Mouse (Mus musculus) neural tube, embryonic 13.5 days (tissue): ENCODE results near the gene Ston1. TPM values are rescaled to one million over a fixed set of nuclear protein-coding genes. Genes with fewer than 3 reads are reported as not detected.

ENCODE experiments used
- ATAC-seq: fragments of 200-750 bp; cut with Nextera tagmentation; 2 replicates; pipeline ENCODE4 v1.8.0; 2017; ENCODE audit warnings: low read depth, mild to moderate bottlenecking, moderate TSS enrichment, moderate library complexity
- H3K27ac ChIP-seq: fragments of 300-500 bp; sonication (generic); replicated peaks from 2 replicates; pipeline ENCODE4 v1.5.1; 2015; ENCODE audit warnings: moderate library complexity, mild to moderate bottlenecking, inconsistent platforms
- H3K27me3 ChIP-seq: fragments of 300-500 bp; sonication (generic); 2 replicates; pipeline ENCODE4 v1.6.1; 2015; ENCODE audit warnings: mild to moderate bottlenecking, inconsistent platforms
- H3K36me3 ChIP-seq: fragments of 300-500 bp; sonication (generic); 2 replicates; pipeline ENCODE4 v1.6.1; 2015; ENCODE audit warnings: mild to moderate bottlenecking, inconsistent platforms
- H3K4me1 ChIP-seq: fragments of 300-500 bp; sonication (generic); replicated peaks from 2 replicates; pipeline ENCODE4 v1.6.1; 2015; ENCODE audit warnings: inconsistent platforms
- H3K4me2 ChIP-seq: fragments of 300-500 bp; sonication (generic); 2 replicates; pipeline ENCODE4 v1.6.1; 2015; ENCODE audit warnings: inconsistent platforms, mild to moderate bottlenecking, moderate library complexity
- H3K4me3 ChIP-seq: fragments of 300-500 bp; sonication (generic); 2 replicates; pipeline ENCODE4 v1.5.1; 2015; ENCODE audit warnings: mild to moderate bottlenecking, inconsistent platforms
- H3K9ac ChIP-seq: fragments of 300-500 bp; sonication (generic); 2 replicates; pipeline ENCODE4 v1.6.1; 2015; ENCODE audit warnings: moderate library complexity, mild to moderate bottlenecking, inconsistent platforms
- H3K9me3 ChIP-seq: fragments of 300-500 bp; sonication (generic); 2 replicates; pipeline ENCODE4 v1.6.1; 2016; ENCODE audit warnings: inconsistent platforms
- WGBS: fragments of 180-500 bp; shearing (Covaris S2); methylation state at CpG from one replicate; pipeline ENCODE4 v1.1.7; 2015; 5-methylcytosine and 5-hydroxymethylcytosine counted together
- polyA plus RNA-seq: library from polyadenylated mRNA; unstranded; fragments of >200 nt; fragmentation: Nextera tagmentation; extraction: Ambion mirVana; gene quantifications from 2 replicates; pipeline ENCODE4 v1.2.1, GENCODE M21; 2015

Gene Ston1
- polyA plus RNA-seq, 1 experiment from 2014 or later: 2.7 TPM

DNA sequence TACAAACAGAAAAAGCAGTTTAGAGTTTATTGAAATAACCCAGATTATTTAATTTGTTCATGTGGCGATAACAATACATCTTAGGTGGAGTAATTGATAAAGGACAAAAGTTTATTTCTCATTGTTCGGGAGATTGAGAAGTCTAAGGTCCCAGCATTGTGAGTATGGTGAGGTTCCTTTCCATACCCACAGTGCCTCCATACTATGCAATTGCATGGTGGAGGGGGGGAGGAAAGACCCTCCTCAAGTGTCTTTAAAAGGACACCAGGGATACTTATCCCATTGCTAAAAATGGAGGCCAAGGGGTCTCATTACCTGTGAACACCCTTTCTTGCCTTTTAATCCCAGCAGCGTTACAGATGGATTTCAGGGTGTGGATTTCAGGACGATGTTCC, 55.9 kb downstream of the Ston1 start:
- H3K36me3 ChIP-seq: no peaks in the 10 kb centered on the region
- no peak overlapping the region for H3K27ac ChIP-seq
- 0 out of 2 replicates have a peak overlapping the region, but pooled peaks have one; percentile 39 for H3K4me2 ChIP-seq
- H3K9ac ChIP-seq: no peak overlapping the region
- no peak overlapping the region for H3K4me3 ChIP-seq
- peaks cover 9% of the 10 kb centered on the region for H3K4me1 ChIP-seq
- peaks cover 5% of the 10 kb centered on the region; the same call in 1 of the 2 replicates for H3K9me3 ChIP-seq
- WGBS: 85% methylated on average over 4 of the region's 4 CpGs
- no peaks in the 10 kb centered on the region for H3K27me3 ChIP-seq
- ATAC-seq: 0 out of 2 replicates have a peak, but pooled peaks have one; percentile 49

DNA sequence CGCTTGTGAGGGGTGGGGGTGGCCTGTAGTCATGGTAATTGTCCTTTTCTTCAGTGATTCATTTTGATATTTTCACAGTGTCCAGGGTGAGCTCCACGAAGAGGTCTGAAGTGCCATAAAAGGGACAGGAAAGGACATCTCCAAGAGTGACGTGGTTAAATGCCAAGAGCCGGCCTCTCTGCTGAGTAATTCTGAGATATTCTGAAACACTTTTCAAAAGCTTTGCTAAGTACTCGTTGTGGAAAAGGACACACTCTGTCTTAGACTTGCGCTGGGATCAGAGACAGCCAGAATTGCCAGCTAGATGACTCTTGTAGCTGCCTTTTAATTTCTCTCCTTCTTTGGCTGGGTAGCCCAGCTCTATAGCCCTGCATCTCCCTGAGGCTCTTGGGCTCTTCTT, 61.0 kb downstream of the Ston1 start:
- no peak for ATAC-seq
- no peak overlapping the region for H3K9ac ChIP-seq
- WGBS: 78% methylated on average over 6 of the region's 6 CpGs

DNA sequence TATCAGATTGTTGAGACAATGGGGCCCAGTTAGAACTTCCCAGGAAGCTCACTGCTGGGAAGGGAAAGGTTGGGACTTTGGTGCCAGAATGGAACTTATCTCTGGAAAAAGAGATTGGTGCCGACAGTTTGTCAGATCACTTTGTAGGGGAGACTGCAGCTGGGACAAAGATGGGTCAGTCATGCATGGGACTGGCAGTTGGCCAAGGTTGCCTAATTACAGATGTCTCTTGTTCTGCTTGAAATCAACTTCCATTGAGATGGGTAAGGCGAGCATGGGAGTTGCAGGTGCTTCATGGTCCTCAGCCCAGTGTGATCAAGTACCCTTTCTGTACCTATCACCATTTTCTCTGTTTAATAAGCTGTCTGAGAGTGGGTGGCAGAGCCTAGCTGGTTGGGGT, 68.6 kb downstream of the Ston1 start:
- no peak overlapping the region for H3K4me3 ChIP-seq
- WGBS: 62% methylated on average over 2 of the region's 2 CpGs
- H3K9me3 ChIP-seq: no peaks in the 10 kb centered on the region
- peaks cover 8% of the 10 kb centered on the region; the same call in 1 of the 2 replicates for H3K4me1 ChIP-seq
- no peaks in the 10 kb centered on the region for H3K36me3 ChIP-seq
- no peak overlapping the region for H3K4me2 ChIP-seq
- no peaks in the 10 kb centered on the region for H3K27me3 ChIP-seq
- no peak overlapping the region for H3K9ac ChIP-seq
- ATAC-seq: no peak
- H3K27ac ChIP-seq: no peak overlapping the region

More for the DNA sequence above, 61.0 kb downstream of the Ston1 start:
- Histone ChIP-seq H3K4me1 (no peaks in the 10 kb centered on the region), H3K36me3 (no peaks in the 10 kb centered on the region), H3K27me3 (no peaks in the 10 kb centered on the region), H3K4me3 (no peak overlapping the region), H3K4me2 (no peak overlapping the region), H3K9me3 (peaks cover 5% of the 10 kb centered on the region; the same call in 1 of the 2 replicates), H3K27ac (no peak overlapping the region)

DNA sequence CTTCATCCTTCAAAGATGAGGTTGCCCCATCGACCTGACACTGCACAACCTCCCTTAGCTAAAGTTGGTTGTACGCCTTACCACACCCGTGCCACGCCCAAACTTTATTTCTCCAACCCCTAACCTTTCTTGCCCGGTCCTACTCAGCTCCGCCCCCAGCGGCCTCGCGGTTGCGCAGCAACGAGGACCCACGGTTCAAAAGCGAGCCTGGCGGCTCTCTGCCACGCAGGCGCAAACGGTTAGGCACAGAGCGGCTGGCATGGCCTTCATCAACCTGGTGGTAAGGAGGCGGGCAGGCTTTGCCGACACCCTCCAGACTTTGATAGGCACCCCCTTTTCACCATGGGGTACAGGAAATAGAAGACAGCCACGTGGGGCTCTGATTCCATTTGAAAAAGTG, 71.0 kb downstream of the Ston1 start, which contains the start of gene Gtf2a1l:
Gene Gtf2a1l (plus strand): TSS at position 209 of the 400 bp plus-strand sequence.
- H3K27ac ChIP-seq: no peak within 1 kb of the TSS
- ATAC-seq: peak; percentile 59; the same call in 1 of the 2 replicates
- H3K27me3 ChIP-seq: no peaks in the 10 kb centered on the region
- no peaks in the 10 kb centered on the region for H3K36me3 ChIP-seq
- no peaks in the 10 kb centered on the region for H3K9me3 ChIP-seq
- WGBS: 31% methylated on average over 21 of the region's 21 CpGs
- H3K4me1 ChIP-seq: peaks cover 8% of the 10 kb centered on the region; the same call in 1 of the 2 replicates
- H3K4me2 ChIP-seq: peak within 1 kb of the TSS; percentile 40
- no peak within 1 kb of the TSS for H3K4me3 ChIP-seq
- no peak within 1 kb of the TSS for H3K9ac ChIP-seq

DNA sequence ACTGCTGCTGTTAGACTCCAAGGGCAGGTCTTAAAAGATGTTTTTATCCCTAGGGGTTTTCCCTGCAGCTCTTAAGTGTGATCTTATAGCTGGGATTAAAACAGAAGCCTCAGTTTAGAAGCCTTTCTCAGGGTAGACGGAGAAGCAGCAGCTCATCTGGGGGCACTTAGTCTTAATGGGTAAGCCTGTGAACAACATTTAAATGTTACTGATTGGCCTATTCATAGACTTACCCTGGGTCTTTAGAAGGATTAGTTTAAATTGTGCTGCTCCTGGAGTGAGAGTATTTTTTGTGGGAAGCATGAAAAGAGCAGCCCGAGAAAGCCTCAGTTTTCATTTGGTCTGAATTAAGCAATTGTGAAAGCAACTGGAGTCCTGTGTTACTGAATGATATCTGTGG, 72.4 kb downstream of the Ston1 start:
- WGBS: 32% methylated on average over 2 of the region's 2 CpGs
- Histone ChIP-seq H3K4me2 (no peak overlapping the region), H3K27me3 (no peaks in the 10 kb centered on the region), H3K4me3 (no peak overlapping the region), H3K4me1 (peaks cover 8% of the 10 kb centered on the region; the same call in 1 of the 2 replicates), H3K9ac (0 out of 2 replicates have a peak overlapping the region, but pooled peaks have one; percentile 17), H3K9me3 (no peaks in the 10 kb centered on the region), H3K36me3 (no peaks in the 10 kb centered on the region), H3K27ac (0 out of 2 replicates have a peak overlapping the region, but pooled peaks have one; percentile 1)
- no peak for ATAC-seq

DNA sequence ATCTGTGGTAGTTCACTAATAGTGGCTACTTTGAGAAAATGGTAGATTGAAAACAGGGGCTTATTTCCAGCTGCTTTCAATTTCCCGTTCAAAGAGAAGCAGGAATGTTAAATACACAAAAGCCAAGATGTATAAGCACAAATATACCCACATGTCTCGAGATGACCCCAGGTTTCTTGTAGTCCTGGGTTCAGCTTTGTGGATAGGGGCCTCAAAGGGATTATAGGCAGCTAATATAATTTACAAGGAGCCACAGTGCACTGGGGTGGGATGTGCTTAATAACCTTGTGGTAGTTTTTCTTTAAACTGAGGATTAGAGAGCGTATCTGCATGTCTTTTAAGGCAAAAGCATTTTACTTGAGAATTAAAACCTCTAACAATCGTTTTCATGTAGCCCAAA, 73.3 kb downstream of the Ston1 start:
- Histone ChIP-seq H3K4me1 (peaks cover 8% of the 10 kb centered on the region; the same call in 1 of the 2 replicates), H3K4me2 (no peak overlapping the region), H3K36me3 (no peaks in the 10 kb centered on the region), H3K27me3 (no peaks in the 10 kb centered on the region), H3K9me3 (no peaks in the 10 kb centered on the region), H3K4me3 (no peak overlapping the region), H3K27ac (no peak overlapping the region), H3K9ac (no peak overlapping the region)
- no peak for ATAC-seq
- WGBS: 71% methylated on average over 4 of the region's 4 CpGs

DNA sequence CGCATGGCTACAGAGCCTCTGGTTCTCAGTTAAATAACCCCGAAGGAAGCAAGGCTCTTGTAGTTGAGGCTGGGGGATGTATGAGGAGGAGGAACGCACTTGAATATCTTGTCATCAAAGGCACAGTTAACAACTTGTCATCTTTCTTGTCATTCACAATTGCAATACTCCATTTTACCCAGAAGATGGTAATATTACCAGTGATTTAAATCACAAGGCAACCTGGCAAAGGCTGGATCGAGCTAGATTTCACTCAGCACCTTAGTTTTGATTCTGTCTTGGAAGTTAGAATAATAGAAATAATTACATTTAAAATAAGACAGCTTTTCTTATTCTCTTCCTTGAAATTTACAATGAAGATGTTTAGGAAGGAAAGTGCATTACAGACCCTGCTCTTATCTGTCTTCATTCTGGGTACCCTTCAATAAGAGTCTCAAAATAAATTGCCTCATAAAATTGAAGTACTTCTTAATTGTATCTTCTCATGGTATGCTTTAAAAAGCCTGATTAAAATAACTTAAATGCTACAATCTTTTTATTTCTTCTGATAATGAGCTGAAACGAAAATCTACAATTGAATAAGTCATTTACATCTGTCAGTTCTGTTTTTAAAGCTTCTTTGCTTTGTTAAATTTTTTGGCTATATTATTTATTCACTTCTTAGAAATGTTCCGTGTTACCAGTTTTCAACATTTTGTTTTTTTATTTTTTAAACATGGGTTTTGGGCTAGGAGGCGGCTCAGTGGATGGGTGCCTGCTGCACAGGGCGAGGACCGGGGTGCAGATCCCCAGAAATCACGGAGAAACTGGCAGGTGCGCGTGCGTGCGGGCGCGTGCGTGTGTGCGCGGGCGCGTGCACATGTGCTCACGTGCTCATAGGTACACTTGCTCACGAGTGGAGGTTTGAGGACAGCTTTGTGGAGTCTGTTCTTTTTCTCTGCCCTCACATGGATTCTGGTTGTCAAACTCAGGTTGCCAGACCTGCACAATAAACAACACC, 78.1 kb downstream of the Ston1 start:
- H3K4me3 ChIP-seq: no peak overlapping the region
- no peak for ATAC-seq
- H3K4me2 ChIP-seq: no peak overlapping the region
- H3K27ac ChIP-seq: no peak overlapping the region
- no peak overlapping the region for H3K9ac ChIP-seq
- no peaks in the 10 kb centered on the region for H3K4me1 ChIP-seq
- 90% methylated on average over 23 of the region's 23 CpGs for WGBS
- H3K9me3 ChIP-seq: peaks cover 4% of the 10 kb centered on the region; the same call in 1 of the 2 replicates
- H3K27me3 ChIP-seq: no peaks in the 10 kb centered on the region
- no peaks in the 10 kb centered on the region for H3K36me3 ChIP-seq

DNA sequence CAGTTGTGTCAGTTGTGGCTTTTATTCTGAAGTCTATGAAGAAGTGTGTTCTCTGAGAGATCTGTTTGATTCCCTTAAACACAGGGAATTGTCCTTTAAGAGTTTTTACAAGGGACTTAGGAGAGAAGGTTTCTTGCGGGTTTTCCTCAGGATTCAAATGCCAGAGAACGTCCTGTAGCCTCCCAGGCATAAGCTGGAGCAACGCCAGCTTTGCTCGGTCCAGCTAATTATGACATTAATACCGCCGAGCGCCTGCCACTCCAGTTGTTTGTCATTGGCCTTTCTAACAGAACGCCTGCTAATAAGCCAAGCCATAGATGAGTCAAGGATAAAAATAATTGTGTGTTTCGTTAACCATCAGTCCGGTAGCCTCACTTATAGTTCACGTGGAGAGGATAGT, 90.7 kb downstream of the Ston1 start:
- H3K36me3 ChIP-seq: no peaks in the 10 kb centered on the region
- H3K27me3 ChIP-seq: no peaks in the 10 kb centered on the region
- H3K9me3 ChIP-seq: no peaks in the 10 kb centered on the region
- H3K4me1 ChIP-seq: no peaks in the 10 kb centered on the region
- no peak for ATAC-seq
- H3K4me2 ChIP-seq: no peak overlapping the region
- no peak overlapping the region for H3K27ac ChIP-seq
- 67% methylated on average over 11 of the region's 11 CpGs for WGBS
- H3K4me3 ChIP-seq: no peak overlapping the region
- H3K9ac ChIP-seq: no peak overlapping the region

DNA sequence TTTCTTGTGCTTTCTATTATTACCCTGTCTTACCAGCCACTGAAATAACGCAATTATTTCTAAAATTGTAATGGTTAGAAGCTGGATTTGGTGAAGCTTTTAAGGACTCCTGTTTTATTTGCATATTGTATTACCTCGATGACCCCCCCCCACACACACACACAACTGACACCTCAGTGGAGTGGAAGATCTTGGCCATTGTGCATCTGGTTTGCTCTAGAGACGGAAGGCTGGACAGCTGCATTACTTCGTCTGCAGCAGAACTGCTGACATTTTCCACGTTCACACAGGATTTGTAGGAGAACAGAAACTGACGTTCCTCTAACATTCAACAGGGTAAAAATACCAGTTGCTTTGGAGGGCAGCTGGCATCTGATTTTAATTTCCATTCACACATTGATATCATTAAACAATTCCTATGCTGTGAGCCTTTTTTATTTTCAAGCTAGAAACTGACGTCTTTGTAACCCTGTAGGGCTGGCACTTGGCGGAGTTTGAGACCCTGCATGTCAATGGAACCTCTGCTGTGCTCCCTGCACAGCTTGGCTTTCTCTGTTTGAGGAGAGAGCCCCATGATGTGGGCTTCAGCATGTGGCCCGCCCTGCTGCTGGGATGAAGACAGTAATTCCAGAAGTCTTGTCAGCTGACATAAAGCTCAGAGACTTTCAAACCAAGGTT, 99.3 kb downstream of the Ston1 start:
- no peak overlapping the region for H3K9ac ChIP-seq
- no peak overlapping the region for H3K4me3 ChIP-seq
- H3K4me2 ChIP-seq: no peak overlapping the region
- WGBS: 57% methylated on average over 9 of the region's 9 CpGs
- H3K9me3 ChIP-seq: peaks cover 3% of the 10 kb centered on the region; the same call in 1 of the 2 replicates
- H3K27me3 ChIP-seq: no peaks in the 10 kb centered on the region
- no peak for ATAC-seq
- no peak overlapping the region for H3K27ac ChIP-seq
- H3K36me3 ChIP-seq: no peaks in the 10 kb centered on the region
- 0 out of 2 replicates have a peak, but pooled peaks cover 6% of the 10 kb centered on the region for H3K4me1 ChIP-seq

DNA sequence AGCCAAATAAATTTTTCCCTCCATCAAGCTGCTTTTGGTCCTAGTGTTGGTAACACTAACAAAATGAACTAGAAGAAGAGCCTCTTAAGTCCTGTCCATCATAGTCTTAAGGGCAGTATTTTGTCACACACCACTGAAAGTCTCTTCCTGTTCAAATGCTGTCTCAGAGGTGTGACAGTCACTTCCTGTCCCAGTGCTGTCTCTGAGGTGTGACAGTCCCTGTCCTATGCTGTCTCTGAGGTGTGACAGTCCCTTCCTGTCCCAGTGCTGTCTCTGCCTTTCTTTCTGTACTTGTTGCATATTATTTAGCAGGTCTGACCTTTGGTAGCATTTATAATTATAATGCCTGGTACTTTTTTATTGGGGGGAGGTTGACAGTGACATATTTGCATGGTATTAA, 103.4 kb downstream of the Ston1 start:
- no peak overlapping the region for H3K4me3 ChIP-seq
- H3K9me3 ChIP-seq: peaks cover 3% of the 10 kb centered on the region; the same call in 1 of the 2 replicates
- no peaks in the 10 kb centered on the region for H3K36me3 ChIP-seq
- ATAC-seq: no peak
- H3K27me3 ChIP-seq: no peaks in the 10 kb centered on the region
- 0 out of 2 replicates have a peak, but pooled peaks cover 6% of the 10 kb centered on the region for H3K4me1 ChIP-seq
- no peak overlapping the region for H3K4me2 ChIP-seq
- no peak overlapping the region for H3K27ac ChIP-seq
- H3K9ac ChIP-seq: no peak overlapping the region

DNA sequence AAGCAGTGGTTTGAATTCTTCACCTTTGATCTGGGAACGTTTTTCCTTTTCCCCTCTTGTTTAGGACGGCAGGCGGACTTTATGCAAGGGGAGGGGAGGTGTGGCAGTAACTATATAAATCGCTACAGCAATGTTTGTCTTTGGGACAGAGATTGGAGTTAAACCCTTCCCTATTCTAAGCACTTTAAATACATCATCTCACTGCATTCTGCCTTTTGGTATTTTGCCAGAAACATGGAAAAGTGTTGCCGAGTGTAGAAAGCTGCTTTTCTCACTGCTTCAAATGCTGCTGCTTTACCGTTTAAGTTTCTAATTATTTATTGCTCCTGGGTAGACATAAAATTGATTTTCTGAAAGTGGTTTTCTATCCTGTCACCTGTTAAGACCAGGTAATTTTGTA, 104.9 kb downstream of the Ston1 start:
- WGBS: 31% methylated on average over 6 of the region's 6 CpGs

DNA sequence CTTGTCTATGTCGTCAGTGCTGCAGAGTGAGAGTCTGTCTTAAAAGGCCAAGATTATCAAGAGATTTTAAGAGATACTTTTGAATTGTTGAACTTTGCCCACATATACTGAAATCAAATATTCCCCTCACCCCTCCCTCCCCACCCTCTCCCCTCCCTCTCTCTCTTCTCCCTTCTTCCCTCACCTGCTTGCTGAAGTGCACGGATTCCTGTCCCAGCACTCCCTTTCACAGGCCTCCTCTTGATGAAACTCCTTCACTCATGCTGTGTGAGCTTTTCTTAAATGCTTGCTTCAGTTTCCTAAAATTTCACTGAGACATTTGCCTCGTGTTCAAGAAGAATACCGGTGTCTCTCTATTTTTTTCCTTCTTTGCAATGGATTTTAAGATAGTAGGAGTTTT, 105.6 kb downstream of the Ston1 start:
- Histone ChIP-seq H3K36me3 (no peaks in the 10 kb centered on the region), H3K4me3 (no peak overlapping the region), H3K4me1 (peaks cover 9% of the 10 kb centered on the region), H3K9ac (no peak overlapping the region), H3K9me3 (peaks cover 3% of the 10 kb centered on the region; the same call in 1 of the 2 replicates), H3K27me3 (no peaks in the 10 kb centered on the region), H3K27ac (no peak overlapping the region), H3K4me2 (no peak overlapping the region)
- 42% methylated on average over 4 of the region's 4 CpGs for WGBS
- no peak for ATAC-seq

More for the DNA sequence above, 104.9 kb downstream of the Ston1 start:
- Histone ChIP-seq H3K4me3 (no peak overlapping the region), H3K27ac (no peak overlapping the region), H3K4me1 (peaks cover 9% of the 10 kb centered on the region), H3K36me3 (no peaks in the 10 kb centered on the region), H3K27me3 (no peaks in the 10 kb centered on the region), H3K9me3 (peaks cover 3% of the 10 kb centered on the region; the same call in 1 of the 2 replicates), H3K4me2 (no peak overlapping the region), H3K9ac (no peak overlapping the region)
- ATAC-seq: no peak
